Mouse (Mus musculus) intestine, embryonic 14.5 days (tissue): ENCODE results near the gene Morn1. TPM values are rescaled to one million over a fixed set of nuclear protein-coding genes. Genes with fewer than 3 reads are reported as not detected.

ENCODE experiments used
- ATAC-seq: fragments of 200-750 bp; cut with Nextera tagmentation; replicated peaks from 2 replicates; pipeline ENCODE4 v1.8.0; 2017; ENCODE audit warnings: low read depth, moderate number of reproducible peaks, moderate TSS enrichment, moderate library complexity; ENCODE audit not compliant: low FRiP score, low TSS enrichment
- DNase-seq: peaks from one replicate; pipeline ENCODE4 v3.0.0-alpha.2; 2018; ENCODE audit warnings: low spot score
- H3K27ac ChIP-seq: fragments of 300-500 bp; sonication (generic); 2 replicates; pipeline ENCODE4 v1.5.1; 2014; ENCODE audit warnings: low read depth, mild to moderate bottlenecking, control low read depth
- H3K27me3 ChIP-seq: fragments of 300-500 bp; sonication (generic); replicated peaks from 2 replicates; pipeline ENCODE4 v1.6.1; 2014; ENCODE audit warnings: low read length, control low read depth; ENCODE audit not compliant: control insufficient read depth, insufficient read depth
- H3K36me3 ChIP-seq: fragments of 300-500 bp; sonication (generic); 2 replicates; pipeline ENCODE4 v1.6.1; 2014; ENCODE audit warnings: low read length, control low read depth; ENCODE audit not compliant: control insufficient read depth, insufficient read depth
- H3K4me1 ChIP-seq: fragments of 300-500 bp; sonication (generic); replicated peaks from 2 replicates; pipeline ENCODE4 v1.6.1; 2014; ENCODE audit warnings: low read length, control low read depth, mixed read lengths; ENCODE audit not compliant: control insufficient read depth, insufficient read depth
- H3K4me2 ChIP-seq: fragments of 300-500 bp; sonication (generic); 2 replicates; pipeline ENCODE4 v1.6.1; 2014; ENCODE audit warnings: low read length
- H3K4me3 ChIP-seq: fragments of 300-500 bp; sonication (generic); 2 replicates; pipeline ENCODE4 v1.5.1; 2014; ENCODE audit warnings: low read depth, low read length, control low read depth, mixed read lengths
- H3K9ac ChIP-seq: fragments of 300-500 bp; sonication (generic); 2 replicates; pipeline ENCODE4 v1.6.1; 2014; ENCODE audit warnings: mild to moderate bottlenecking, low read length
- H3K9me3 ChIP-seq: fragments of 300-500 bp; sonication (generic); 2 replicates; pipeline ENCODE4 v1.6.1; 2016; ENCODE audit warnings: low read length, control low read depth; ENCODE audit not compliant: control insufficient read depth
- WGBS: fragments of 180-500 bp; shearing (Covaris S2); extraction: QIAGEN DNeasy Blood & Tissue Kit; methylation state at CpG from one replicate; pipeline ENCODE4 v1.1.7; 2014; 5-methylcytosine and 5-hydroxymethylcytosine counted together
- polyA plus RNA-seq: library from polyadenylated mRNA; unstranded; fragments of >200 nt; fragmentation: Nextera tagmentation; extraction: Ambion mirVana; gene quantifications from 2 replicates; pipeline ENCODE4 v1.2.1, GENCODE M21; 2014

Gene Morn1
- polyA plus RNA-seq, 1 experiment from 2014 or later = 3.8 TPM

DNA sequence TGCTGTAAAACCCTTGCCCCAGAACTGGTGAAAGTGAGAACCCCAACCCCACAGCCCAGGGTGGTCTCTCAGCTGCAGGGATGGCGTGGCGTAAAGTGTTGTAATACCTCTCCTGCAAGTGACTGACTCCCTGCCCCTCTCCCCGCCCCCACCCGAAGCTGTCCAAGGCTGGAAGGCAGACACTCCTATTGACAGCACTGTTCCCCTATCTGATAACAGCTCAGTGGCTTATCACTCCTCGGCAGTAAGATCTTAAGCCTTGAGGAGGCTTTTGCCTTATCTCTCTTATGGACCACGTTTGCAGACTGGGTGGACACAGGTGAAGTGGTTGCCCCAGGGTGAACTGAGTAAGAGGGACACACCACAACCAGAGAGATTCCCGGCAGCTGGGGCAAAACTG, 38.9 kb downstream of the Morn1 start:
- Histone ChIP-seq H3K36me3 (no peaks in the 10 kb centered on the region), H3K27ac (no peak overlapping the region), H3K9me3 (no peaks in the 10 kb centered on the region), H3K4me1 (peaks cover 25% of the 10 kb centered on the region), H3K27me3 (no peaks in the 10 kb centered on the region), H3K9ac (no peak overlapping the region), H3K4me2 (no peak overlapping the region), H3K4me3 (no peak overlapping the region)
- ATAC-seq = no peak
- DNase-seq = no peak
- 38% methylated on average over 7 of the region's 7 CpGs for WGBS

DNA sequence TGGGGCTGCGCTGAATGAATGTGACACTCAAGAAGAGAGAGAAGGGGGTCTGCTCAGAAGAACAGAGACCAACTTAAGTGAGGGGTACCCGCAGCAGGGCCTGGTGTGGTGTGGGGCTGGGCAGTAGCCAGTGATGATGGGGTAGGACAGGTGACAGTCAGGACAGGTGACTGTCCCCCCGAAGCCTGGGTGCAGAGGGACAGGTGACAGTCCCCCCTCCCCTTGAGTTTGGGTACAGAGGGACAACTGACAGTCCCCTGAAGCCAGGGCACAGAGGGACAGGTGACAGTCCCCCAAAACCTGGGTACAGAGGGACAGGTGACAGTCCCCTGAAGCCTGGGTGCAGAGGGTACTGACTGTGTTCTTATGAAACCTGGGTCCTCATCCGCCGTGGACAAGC, 39.8 kb downstream of the Morn1 start:
- Histone ChIP-seq H3K36me3 (no peaks in the 10 kb centered on the region), H3K4me2 (no peak overlapping the region), H3K4me1 (peaks cover 34% of the 10 kb centered on the region), H3K27me3 (no peaks in the 10 kb centered on the region), H3K4me3 (no peak overlapping the region), H3K27ac (no peak overlapping the region), H3K9ac (no peak overlapping the region), H3K9me3 (no peaks in the 10 kb centered on the region)
- 87% methylated on average over 5 of the region's 5 CpGs for WGBS
- ATAC-seq (no peak), DNase-seq (no peak)

DNA sequence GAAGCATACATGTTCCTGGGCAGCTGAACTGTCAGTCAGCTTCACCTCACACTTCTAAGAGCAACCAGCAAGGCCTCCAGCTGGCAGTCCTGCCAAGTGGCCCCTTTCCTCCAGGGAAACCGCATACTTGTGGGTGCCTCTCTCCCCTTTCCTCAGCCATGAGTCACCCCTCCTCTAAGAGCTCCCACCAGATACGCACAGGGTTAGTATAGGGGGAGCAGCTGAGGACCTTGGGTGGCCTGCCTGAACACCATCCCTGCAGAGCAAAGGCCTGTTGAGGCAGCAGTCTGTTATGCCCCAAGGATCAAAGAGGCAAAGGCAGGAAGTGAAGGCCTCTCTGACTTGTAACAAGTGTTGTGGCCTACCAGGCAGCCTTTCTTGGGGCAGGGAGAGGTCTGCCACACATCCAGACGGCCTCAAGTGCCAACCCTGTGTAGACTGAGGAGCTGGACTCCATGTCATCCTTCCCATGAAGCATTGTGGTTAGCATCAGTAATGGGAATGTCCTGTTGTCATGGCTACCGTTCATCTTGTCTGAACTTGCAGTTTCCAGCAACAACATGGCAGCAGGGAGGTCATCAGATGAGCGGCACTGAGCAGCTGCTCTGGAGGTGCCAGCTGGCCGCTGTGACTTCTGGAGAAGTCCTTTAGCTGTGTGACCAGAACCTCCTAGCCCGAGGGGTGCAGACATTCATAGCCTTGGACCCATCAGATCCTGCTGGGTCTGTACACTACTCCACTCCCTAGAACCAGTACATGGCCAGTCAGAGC, 40.4 kb downstream of the Morn1 start:
- Histone ChIP-seq H3K4me1 (peaks cover 34% of the 10 kb centered on the region), H3K4me2 (no peak overlapping the region), H3K36me3 (no peaks in the 10 kb centered on the region), H3K27me3 (no peaks in the 10 kb centered on the region), H3K4me3 (no peak overlapping the region), H3K9me3 (no peaks in the 10 kb centered on the region), H3K9ac (no peak overlapping the region), H3K27ac (no peak overlapping the region)
- 82% methylated on average over 7 of the region's 7 CpGs for WGBS
- DNase-seq = no peak
- no peak for ATAC-seq

DNA sequence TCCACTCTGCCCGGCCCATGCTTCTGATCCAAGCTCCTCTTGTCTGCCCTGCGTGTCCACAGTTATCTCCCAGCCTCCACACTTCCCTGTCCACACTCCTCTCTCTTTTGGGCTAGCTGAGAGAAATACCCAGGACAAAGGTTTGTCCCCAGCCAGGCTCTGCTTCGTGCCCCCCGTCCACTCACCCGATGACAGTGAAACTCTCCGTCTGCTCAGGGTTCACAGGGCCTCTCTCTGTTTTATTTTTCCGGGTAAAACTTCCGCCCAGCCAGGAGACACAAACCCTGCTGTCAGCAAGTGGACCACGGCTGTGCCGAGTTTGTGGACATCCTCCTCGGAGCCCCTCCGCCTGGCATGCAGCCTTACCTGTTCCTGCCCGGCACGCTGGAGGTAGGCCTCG, 42.0 kb downstream of the Morn1 start:
- no peak overlapping the region for H3K27ac ChIP-seq
- H3K4me2 ChIP-seq = no peak overlapping the region
- peaks cover 24% of the 10 kb centered on the region for H3K4me1 ChIP-seq
- no peak for DNase-seq
- no peaks in the 10 kb centered on the region for H3K27me3 ChIP-seq
- no peak overlapping the region for H3K4me3 ChIP-seq
- no peak for ATAC-seq
- 84% methylated on average over 15 of the region's 15 CpGs for whole genome bisulfite sequencing
- no peak overlapping the region for H3K9ac ChIP-seq
- H3K36me3 ChIP-seq = no peaks in the 10 kb centered on the region
- no peaks in the 10 kb centered on the region for H3K9me3 ChIP-seq

DNA sequence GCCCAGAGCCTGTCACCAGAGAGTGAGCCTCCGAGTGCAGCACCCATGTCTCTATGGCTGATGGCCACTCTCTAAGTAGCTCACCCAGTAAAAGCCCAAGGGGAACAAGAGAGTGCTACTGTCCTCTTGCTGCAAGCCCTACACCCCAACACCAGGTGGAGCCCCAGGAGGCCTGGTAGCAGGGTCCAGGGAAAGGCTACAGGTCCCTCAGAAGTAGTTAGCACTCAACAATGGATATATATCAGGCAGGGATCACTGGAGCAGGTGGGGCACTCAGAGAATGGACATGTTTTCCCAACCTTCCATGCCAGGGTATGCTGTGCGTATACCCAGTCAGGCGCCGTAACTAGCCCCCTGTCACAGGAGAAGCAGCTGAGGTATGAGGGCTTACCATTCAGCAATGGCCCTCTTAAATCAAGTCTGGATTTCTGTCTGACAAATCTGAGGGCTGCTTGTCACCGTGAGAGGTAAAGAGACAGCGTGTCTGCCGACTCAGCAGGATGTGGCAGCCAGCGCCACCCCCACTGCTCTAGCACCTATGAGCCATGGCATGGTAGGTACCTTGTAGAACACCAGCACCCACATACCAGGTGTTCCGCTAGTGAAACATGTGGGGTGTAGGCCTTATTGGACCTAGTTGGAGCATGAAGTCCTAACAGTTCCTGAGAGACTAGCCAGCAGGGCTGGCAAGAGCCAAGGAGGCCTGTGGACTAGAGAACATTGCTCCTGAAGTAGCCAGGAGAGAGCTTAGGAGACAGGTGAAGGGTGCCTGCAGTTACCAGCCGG, 42.9 kb downstream of the Morn1 start:
- no peak overlapping the region for H3K4me3 ChIP-seq
- no peak overlapping the region for H3K9ac ChIP-seq

DNA sequence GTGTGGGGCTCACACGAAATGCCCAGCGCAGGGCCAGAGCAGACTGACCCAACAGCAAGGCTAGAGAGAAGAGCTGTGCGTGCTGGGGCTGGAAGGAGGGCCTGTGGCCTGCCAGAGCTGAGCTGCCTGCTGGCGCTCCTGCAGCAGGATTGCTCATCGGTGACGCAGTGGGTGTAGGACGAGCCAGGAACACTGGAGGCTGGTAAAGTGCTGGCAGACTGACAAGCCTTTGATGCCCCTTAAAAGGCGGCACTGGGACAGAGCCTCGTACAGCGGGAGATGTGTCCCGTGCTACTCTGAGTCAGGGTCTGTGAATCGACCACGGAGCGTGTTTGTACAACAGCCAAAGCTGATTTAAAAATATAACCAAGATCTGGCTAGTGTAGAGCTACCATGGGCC, 43.6 kb downstream of the Morn1 start:
- Histone ChIP-seq H3K27ac (peak overlapping the region; percentile 39; the same call in 1 of the 2 replicates), H3K9ac (no peak overlapping the region), H3K27me3 (no peaks in the 10 kb centered on the region), H3K36me3 (no peaks in the 10 kb centered on the region), H3K4me3 (no peak overlapping the region), H3K4me2 (no peak overlapping the region), H3K9me3 (no peaks in the 10 kb centered on the region), H3K4me1 (peaks cover 29% of the 10 kb centered on the region)
- DNase-seq = no peak
- no peak for ATAC-seq
- WGBS = 72% methylated on average over 14 of the region's 14 CpGs

More for the DNA sequence above, 42.9 kb downstream of the Morn1 start:
- Histone ChIP-seq H3K4me1 (peaks cover 33% of the 10 kb centered on the region), H3K36me3 (no peaks in the 10 kb centered on the region), H3K27me3 (no peaks in the 10 kb centered on the region), H3K27ac (no peak overlapping the region), H3K4me2 (no peak overlapping the region), H3K9me3 (no peaks in the 10 kb centered on the region)
- 92% methylated on average over 10 of the region's 10 CpGs for WGBS
- no peak for ATAC-seq
- no peak for DNase-seq

DNA sequence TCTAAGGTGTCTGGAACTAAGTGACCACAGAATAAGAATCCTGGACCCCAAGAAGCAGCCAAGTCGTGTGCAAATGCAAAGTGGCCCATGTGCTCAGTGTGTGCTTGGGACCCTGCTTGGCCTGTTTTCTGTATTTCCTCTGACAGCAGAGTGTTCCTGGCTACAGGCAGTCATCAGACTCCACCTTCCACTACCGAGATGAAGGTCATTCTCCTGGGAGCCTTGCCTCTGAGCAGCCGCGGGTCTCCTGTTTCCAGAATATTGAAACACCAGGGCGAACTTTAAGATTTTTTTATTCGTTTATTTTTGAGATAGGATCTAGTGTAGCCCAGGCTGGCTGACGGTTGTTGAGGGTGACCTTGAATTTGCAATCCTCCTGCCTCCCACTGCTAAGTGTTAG, 44.2 kb downstream of the Morn1 start:
- H3K27ac ChIP-seq = peak overlapping the region; percentile 39; the same call in 1 of the 2 replicates
- no peaks in the 10 kb centered on the region for H3K36me3 ChIP-seq
- no peaks in the 10 kb centered on the region for H3K27me3 ChIP-seq
- DNase-seq (no peak), ATAC-seq (no peak)
- WGBS = 43% methylated on average over 7 of the region's 7 CpGs
- no peak overlapping the region for H3K4me3 ChIP-seq
- H3K4me2 ChIP-seq = no peak overlapping the region
- H3K9me3 ChIP-seq = no peaks in the 10 kb centered on the region
- no peak overlapping the region for H3K9ac ChIP-seq
- peaks cover 25% of the 10 kb centered on the region for H3K4me1 ChIP-seq

DNA sequence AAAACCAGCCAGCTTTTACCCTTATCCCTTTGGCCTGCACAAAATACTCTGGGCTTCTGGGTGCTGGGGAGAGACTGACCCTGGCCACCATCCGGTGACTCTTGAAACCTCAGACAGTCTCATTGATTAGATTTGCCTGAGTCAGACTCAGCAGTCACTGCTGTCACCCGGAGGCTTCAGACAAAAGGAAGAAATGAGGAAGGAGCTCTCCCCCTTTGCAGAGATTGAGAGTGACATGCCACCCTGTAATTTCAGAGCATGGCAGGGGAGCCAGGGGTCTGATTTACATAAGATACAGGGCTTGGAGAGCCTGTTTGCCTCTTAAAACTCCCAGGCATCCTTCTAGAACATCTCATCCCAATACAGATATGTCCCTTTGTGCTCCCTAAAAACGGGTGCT, 46.8 kb downstream of the Morn1 start:
- Histone ChIP-seq H3K4me1 (peaks cover 31% of the 10 kb centered on the region), H3K9me3 (no peaks in the 10 kb centered on the region), H3K36me3 (no peaks in the 10 kb centered on the region), H3K27ac (peak overlapping the region; percentile 7; the same call in 1 of the 2 replicates), H3K4me2 (no peak overlapping the region), H3K27me3 (no peaks in the 10 kb centered on the region), H3K4me3 (no peak overlapping the region), H3K9ac (no peak overlapping the region)
- ATAC-seq (no peak), DNase-seq (no peak)
- 55% methylated on average over 3 of the region's 3 CpGs for WGBS
